Mouse (Mus musculus) liver, embryonic 16.5 days (tissue): ENCODE results near the gene Tnrc18. TPM values are rescaled to one million over a fixed set of nuclear protein-coding genes. Genes with fewer than 3 reads are reported as not detected.
A peak's percentile ranks its signal among the peaks of the same experiment; 100 is the strongest.

Experiments used
- ATAC-seq: fragments of 200-750 bp; cut with Nextera tagmentation; 2 replicates; pipeline ENCODE4 v1.8.0; 2017; ENCODE audit warnings: low read depth, mild to moderate bottlenecking, moderate number of reproducible peaks, moderate library complexity
- H3K27ac ChIP-seq: fragments of 300-500 bp; sonication (generic); 2 replicates; pipeline ENCODE4 v1.5.1; 2014; ENCODE audit warnings: mild to moderate bottlenecking, low read length
- H3K27me3 ChIP-seq: fragments of 300-500 bp; sonication (generic); 2 replicates; pipeline ENCODE4 v1.6.1; 2014; ENCODE audit warnings: low read depth, low read length, mixed read lengths; ENCODE audit not compliant: control insufficient read depth, insufficient read depth
- H3K36me3 ChIP-seq: fragments of 300-500 bp; sonication (generic); 2 replicates; pipeline ENCODE4 v1.6.1; 2014; ENCODE audit warnings: mild to moderate bottlenecking; ENCODE audit not compliant: control insufficient read depth, insufficient read depth
- H3K4me1 ChIP-seq: fragments of 300-500 bp; sonication (generic); 2 replicates; pipeline ENCODE4 v1.6.1; 2014; ENCODE audit warnings: low read depth, low read length, mixed read lengths; ENCODE audit not compliant: control insufficient read depth
- H3K4me2 ChIP-seq: fragments of 300-500 bp; sonication (generic); 2 replicates; pipeline ENCODE4 v1.6.1; 2014; ENCODE audit warnings: low read depth, low read length, mixed read lengths
- H3K4me3 ChIP-seq: fragments of 300-500 bp; sonication (generic); 2 replicates; pipeline ENCODE4 v1.5.1; 2014; ENCODE audit warnings: low read depth, mild to moderate bottlenecking, low read length
- H3K9ac ChIP-seq: fragments of 300-500 bp; sonication (generic); 2 replicates; pipeline ENCODE4 v1.6.1; 2014; ENCODE audit warnings: low read depth, low read length
- H3K9me3 ChIP-seq: fragments of 300-500 bp; sonication (generic); replicated peaks from 2 replicates; pipeline ENCODE4 v1.6.1; 2016; ENCODE audit warnings: low read length; ENCODE audit not compliant: control insufficient read depth
- WGBS: fragments of 180-500 bp; shearing (Covaris S2); extraction: QIAGEN DNeasy Blood & Tissue Kit; methylation state at CpG from one replicate; pipeline ENCODE4 v1.1.7; 2014; ENCODE audit not compliant: insufficient replicate concordance; 5-methylcytosine and 5-hydroxymethylcytosine counted together
- polyA plus RNA-seq: library from polyadenylated mRNA; unstranded; fragments of >200 nt; fragmentation: Nextera tagmentation; extraction: Ambion mirVana; gene quantifications from 2 replicates; pipeline ENCODE4 v1.2.1, GENCODE M21; 2015

Gene Tnrc18
- polyA plus RNA-seq, 1 experiment from 2014 or later, result 3.4 TPM

DNA sequence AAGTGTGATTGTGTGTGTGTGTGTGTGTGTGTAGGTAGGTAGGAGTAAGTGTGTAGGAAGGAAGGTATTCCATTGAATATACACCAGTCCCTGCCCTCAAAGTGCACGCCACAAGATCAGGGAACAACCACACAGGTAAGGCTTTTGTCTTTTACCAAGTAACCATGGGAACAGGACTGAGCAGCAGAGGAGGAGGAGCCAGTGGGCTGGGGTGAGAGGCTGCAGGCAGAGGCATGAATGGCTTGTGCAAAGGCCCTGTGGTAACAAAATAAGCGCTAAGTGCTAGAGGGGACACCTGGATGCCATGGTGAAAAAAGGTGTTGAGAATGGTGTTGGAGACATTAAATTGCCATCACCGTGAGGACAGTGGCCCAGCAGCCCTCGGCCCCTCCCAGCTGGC lies 24.9 kb downstream of the Tnrc18 start:
- peaks cover 6% of the 10 kb centered on the region for H3K4me1 ChIP-seq
- whole genome bisulfite sequencing, result 73% methylated on average over 4 of the region's 4 CpGs

GRCm38 (mm10) chr5:142788279-142788678 lies 29.2 kb downstream of the Tnrc18 start:
- Histone ChIP-seq H3K36me3 (peaks cover 25% of the 10 kb centered on the region), H3K9ac (no peak overlapping the region), H3K9me3 (peaks cover 8% of the 10 kb centered on the region), H3K4me1 (peaks cover 6% of the 10 kb centered on the region), H3K4me3 (no peak overlapping the region), H3K27me3 (no peaks in the 10 kb centered on the region), H3K27ac (no peak overlapping the region), H3K4me2 (no peak overlapping the region)
- no peak for ATAC-seq
- WGBS, result 84% methylated on average over 23 of the region's 23 CpGs

More for the DNA sequence above, 24.9 kb downstream of the Tnrc18 start:
- no peak overlapping the region for H3K4me2 ChIP-seq
- H3K36me3 ChIP-seq, result peaks cover 15% of the 10 kb centered on the region
- ATAC-seq, result no peak
- H3K9ac ChIP-seq, result no peak overlapping the region
- H3K9me3 ChIP-seq, result peaks cover 6% of the 10 kb centered on the region
- no peaks in the 10 kb centered on the region for H3K27me3 ChIP-seq
- H3K27ac ChIP-seq, result no peak overlapping the region
- H3K4me3 ChIP-seq, result no peak overlapping the region

- H3K4me3 ChIP-seq, result no peak overlapping the region
- H3K4me1 ChIP-seq, result peaks cover 8% of the 10 kb centered on the region
- WGBS, result 88% methylated on average over 37 of the region's 37 CpGs
- ATAC-seq, result no peak
- no peak overlapping the region for H3K9ac ChIP-seq
- H3K27ac ChIP-seq, result no peak overlapping the region
- H3K36me3 ChIP-seq, result peaks cover 25% of the 10 kb centered on the region
- H3K9me3 ChIP-seq, result peaks cover 8% of the 10 kb centered on the region
- H3K4me2 ChIP-seq, result no peak overlapping the region
- H3K27me3 ChIP-seq, result no peaks in the 10 kb centered on the region
Measured at GRCm38 (mm10) chr5:142787304-142787905, 30.1 kb downstream of the Tnrc18 start.

DNA sequence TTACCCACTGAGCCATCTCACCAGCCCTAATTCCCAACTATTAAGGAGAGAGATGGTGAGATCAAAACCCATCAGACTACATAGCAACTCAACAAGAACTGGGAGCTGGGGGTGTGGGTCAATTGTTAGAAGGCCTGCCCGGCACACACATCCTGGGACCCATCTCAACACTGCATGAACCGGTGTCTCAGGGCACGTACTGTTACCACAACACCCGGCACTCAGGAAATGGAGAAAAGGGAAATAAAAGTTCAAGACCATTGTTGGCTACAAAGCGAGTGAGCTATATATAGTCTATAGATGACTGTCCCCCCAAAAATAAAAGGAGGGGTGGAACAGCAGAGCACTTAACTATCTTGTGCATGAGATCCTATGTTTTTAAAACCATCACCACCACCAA lies 30.8 kb downstream of the Tnrc18 start:
- Histone ChIP-seq H3K4me2 (no peak overlapping the region), H3K27ac (no peak overlapping the region), H3K27me3 (no peaks in the 10 kb centered on the region), H3K4me1 (peaks cover 8% of the 10 kb centered on the region), H3K9ac (no peak overlapping the region), H3K9me3 (peaks cover 8% of the 10 kb centered on the region), H3K4me3 (no peak overlapping the region), H3K36me3 (peaks cover 25% of the 10 kb centered on the region)
- WGBS, result 50% methylated on average over 5 of the region's 5 CpGs
- ATAC-seq, result no peak

DNA sequence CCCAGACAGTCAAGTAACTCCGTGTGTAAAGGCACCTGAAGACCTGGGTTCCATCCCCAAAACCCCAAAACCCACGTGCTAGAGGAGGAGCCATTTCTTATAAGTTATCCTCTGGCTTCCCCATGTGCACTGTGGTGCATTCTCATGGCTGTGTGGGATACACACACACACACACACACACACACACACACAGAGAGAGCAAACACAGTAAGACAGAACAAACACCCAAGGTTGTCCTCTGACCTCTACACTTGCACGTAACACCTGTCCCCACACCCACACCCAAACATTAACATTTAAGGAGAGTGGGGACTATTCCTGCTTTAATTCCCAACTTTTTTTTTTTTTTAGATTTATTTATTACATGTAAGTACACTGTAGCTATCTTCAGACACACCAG lies 31.2 kb downstream of the Tnrc18 start:
- H3K27ac ChIP-seq, result no peak overlapping the region
- peak; percentile 51 for ATAC-seq
- no peak overlapping the region for H3K4me3 ChIP-seq
- peaks cover 25% of the 10 kb centered on the region for H3K36me3 ChIP-seq
- no peak overlapping the region for H3K9ac ChIP-seq
- H3K4me2 ChIP-seq, result no peak overlapping the region
- 50% methylated on average over 3 of the region's 3 CpGs for WGBS
- peaks cover 8% of the 10 kb centered on the region for H3K4me1 ChIP-seq
- peaks cover 8% of the 10 kb centered on the region for H3K9me3 ChIP-seq
- H3K27me3 ChIP-seq, result no peaks in the 10 kb centered on the region

DNA sequence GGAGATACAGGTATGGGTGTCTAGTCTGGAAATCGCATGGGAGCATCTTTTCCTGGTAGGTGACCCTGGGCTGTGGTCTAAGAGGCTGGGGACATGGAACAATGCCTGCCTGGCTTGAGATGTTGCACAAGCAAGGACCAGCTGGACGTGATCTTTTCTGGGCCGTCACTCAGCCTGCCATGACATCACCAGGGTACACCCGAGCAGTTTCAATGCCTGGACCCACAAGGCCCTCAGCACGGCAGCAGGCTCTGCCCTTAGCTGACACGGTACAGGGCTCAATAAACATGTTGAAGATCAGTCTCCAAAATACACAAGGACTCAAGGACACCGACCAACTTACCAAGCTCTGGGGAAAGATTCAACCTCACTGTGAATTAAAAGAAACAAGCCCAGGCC lies 34.3 kb downstream of the Tnrc18 start:
- H3K27ac ChIP-seq, result no peak overlapping the region
- no peak overlapping the region for H3K9ac ChIP-seq
- H3K36me3 ChIP-seq, result peaks cover 15% of the 10 kb centered on the region
- peaks cover 5% of the 10 kb centered on the region for H3K4me1 ChIP-seq
- WGBS, result 56% methylated on average over 7 of the region's 7 CpGs
- no peak overlapping the region for H3K4me2 ChIP-seq
- ATAC-seq, result peak; percentile 61
- H3K27me3 ChIP-seq, result no peaks in the 10 kb centered on the region
- H3K4me3 ChIP-seq, result no peak overlapping the region
- peaks cover 5% of the 10 kb centered on the region for H3K9me3 ChIP-seq

- WGBS, result 70% methylated on average over 8 of the region's 8 CpGs
- no peak for ATAC-seq
- Histone ChIP-seq H3K4me2 (no peak overlapping the region), H3K9ac (no peak overlapping the region), H3K9me3 (peaks cover 2% of the 10 kb centered on the region; the same call in 1 of the 2 replicates), H3K36me3 (peaks cover 10% of the 10 kb centered on the region), H3K4me1 (peaks cover 5% of the 10 kb centered on the region), H3K27ac (no peak overlapping the region), H3K4me3 (no peak overlapping the region), H3K27me3 (no peaks in the 10 kb centered on the region)
Measured at GRCm38 (mm10) chr5:142782459-142783141, 34.9 kb downstream of the Tnrc18 start.

GRCm38 (mm10) chr5:142780579-142780978 lies 36.9 kb downstream of the Tnrc18 start:
- Histone ChIP-seq H3K4me2 (no peak overlapping the region), H3K27me3 (no peaks in the 10 kb centered on the region), H3K9me3 (no peaks in the 10 kb centered on the region), H3K4me1 (peaks cover 5% of the 10 kb centered on the region), H3K36me3 (peaks cover under 1% of the 10 kb centered on the region; the same call in 1 of the 2 replicates), H3K27ac (no peak overlapping the region), H3K9ac (no peak overlapping the region), H3K4me3 (no peak overlapping the region)
- 66% methylated on average over 5 of the region's 5 CpGs for WGBS
- no peak for ATAC-seq

DNA sequence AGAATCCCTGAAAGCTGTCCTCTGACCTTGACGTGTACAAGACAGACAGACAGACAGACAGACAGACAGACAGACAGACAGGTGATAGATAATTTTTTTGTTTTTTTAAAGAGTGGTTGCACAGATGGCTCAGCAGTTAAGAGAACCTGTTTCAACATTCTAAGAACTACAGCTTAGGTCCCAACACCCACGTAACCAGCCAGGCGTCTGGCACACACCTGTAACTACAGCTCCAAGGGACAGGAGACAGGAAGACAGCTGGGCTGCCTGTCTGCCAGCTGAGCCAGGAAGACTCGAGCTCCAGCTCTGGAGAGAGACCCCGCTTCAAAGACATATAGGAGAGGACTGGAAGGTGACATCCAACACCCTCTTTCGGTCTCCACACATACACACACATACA lies 38.6 kb downstream of the Tnrc18 start:
- H3K4me3 ChIP-seq, result no peak overlapping the region
- no peaks in the 10 kb centered on the region for H3K27me3 ChIP-seq
- no peak for ATAC-seq
- 58% methylated on average over 6 of the region's 6 CpGs for WGBS
- no peaks in the 10 kb centered on the region for H3K9me3 ChIP-seq
- no peak overlapping the region for H3K4me2 ChIP-seq
- peaks cover 5% of the 10 kb centered on the region for H3K4me1 ChIP-seq
- peaks cover 2% of the 10 kb centered on the region; the same call in 1 of the 2 replicates for H3K36me3 ChIP-seq
- H3K27ac ChIP-seq, result no peak overlapping the region
- no peak overlapping the region for H3K9ac ChIP-seq
